Mouse (Mus musculus) testis, adult 2 months (tissue): ENCODE results near the gene Pcbp2. TPM values are rescaled to one million over a fixed set of nuclear protein-coding genes. Genes with fewer than 3 reads are reported as not detected.

Source experiments
- H3K27ac ChIP-seq: fragments of 200-500 bp; 2 replicates; pipeline ENCODE4 v1.5.1; 2012; ENCODE audit warnings: low read depth, low read length; ENCODE audit not compliant: control insufficient read depth, insufficient read depth
- H3K27me3 ChIP-seq: fragments of 200-500 bp; 2 replicates; pipeline ENCODE4 v1.6.1; 2012; ENCODE audit warnings: mild to moderate bottlenecking, low read length, moderate library complexity; ENCODE audit not compliant: control insufficient read depth, insufficient read depth
- H3K36me3 ChIP-seq: fragments of 200-500 bp; 2 replicates; pipeline ENCODE4 v1.6.1; 2012; ENCODE audit warnings: mild to moderate bottlenecking, low read length; ENCODE audit not compliant: control insufficient read depth, insufficient read depth
- H3K4me1 ChIP-seq: fragments of 200-500 bp; 2 replicates; pipeline ENCODE4 v1.6.1; 2012; ENCODE audit warnings: low read length; ENCODE audit not compliant: control insufficient read depth, insufficient read depth
- H3K4me3 ChIP-seq: fragments of 200-500 bp; 2 replicates; pipeline ENCODE4 v1.5.1; 2012; ENCODE audit warnings: low read depth, mild to moderate bottlenecking, low read length, moderate library complexity, mixed read lengths; ENCODE audit not compliant: control insufficient read depth
- CTCF ChIP-seq: fragments of 200-500 bp; IDR thresholded peaks from 2 replicates; pipeline ENCODE4 v1.5.1; 2012; ENCODE audit warnings: low read depth, mild to moderate bottlenecking, inconsistent platforms, low read length, moderate library complexity; ENCODE audit not compliant: control insufficient read depth, insufficient read depth, insufficient replicate concordance
- POLR2A ChIP-seq: fragments of 200-500 bp; IDR thresholded peaks from 2 replicates; pipeline ENCODE4 v1.6.1; 2012; ENCODE audit warnings: low read depth, mild to moderate bottlenecking, inconsistent platforms, low read length, moderate library complexity; ENCODE audit not compliant: control insufficient read depth
- polyA plus RNA-seq: library from polyadenylated mRNA; depleted of rRNA; stranded (reverse); fragments of >200 nt; gene quantifications from 2 replicates; pipeline ENCODE4 v1.2.3, GENCODE M21; 2012

The Pcbp2 gene
- polyA plus RNA-seq, 1 experiment, result 1,129 TPM

DNA sequence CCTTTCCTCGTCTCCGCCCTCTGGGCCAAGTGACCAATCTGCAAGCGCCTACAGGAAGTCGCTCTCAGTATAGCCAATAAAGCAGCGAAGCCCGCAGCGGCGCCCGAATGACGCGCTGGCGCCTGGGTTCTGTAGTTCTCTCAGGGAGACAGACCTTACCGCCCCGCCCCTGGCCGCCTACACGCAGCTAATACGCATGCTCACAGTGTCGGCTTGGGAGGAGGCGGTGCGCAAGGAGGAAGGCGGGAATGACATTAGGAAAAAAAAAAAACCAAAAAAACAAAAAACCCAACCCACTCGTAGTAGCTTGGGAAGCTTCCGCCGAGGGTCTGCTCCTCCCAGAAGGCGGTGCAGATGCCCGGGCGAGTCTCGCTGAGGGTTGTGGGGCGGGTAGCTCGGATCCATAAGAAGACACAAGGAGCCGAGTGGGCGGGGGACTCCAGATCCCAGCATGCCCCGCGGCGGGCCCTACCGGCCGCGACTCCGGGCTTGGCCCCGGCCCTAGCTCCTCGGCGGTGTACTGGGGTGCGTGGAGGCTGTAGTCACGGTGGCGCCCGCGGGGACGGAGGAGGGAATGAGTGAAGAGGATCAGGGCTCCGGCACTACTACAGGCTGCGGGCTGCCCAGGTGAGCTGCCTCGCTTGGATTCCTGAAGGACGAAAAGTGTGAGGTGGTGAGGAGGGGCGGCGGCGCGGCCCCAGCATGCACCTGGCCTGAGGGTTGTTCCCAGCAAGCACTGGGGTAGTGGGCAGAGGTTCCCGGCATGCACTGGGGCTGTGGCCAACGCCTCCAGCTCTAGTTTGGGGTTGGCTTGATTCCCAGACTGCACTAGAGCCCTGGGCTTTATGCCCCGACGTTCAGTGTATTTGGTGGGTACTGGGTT is 47.9 kb downstream of the Pcbp2 start, which contains the start of gene Tarbp2:
Gene Tarbp2 (plus strand): TSS at position 217 of the 883 bp plus-strand sequence.
- H3K4me1 ChIP-seq, result peaks cover 19% of the 10 kb centered on the region
- H3K36me3 ChIP-seq, result no peaks in the 10 kb centered on the region
- TF ChIP-seq CTCF, result no peak
- TF ChIP-seq POLR2A, result peak; percentile 94
- peak within 1 kb of the TSS; percentile 99 for H3K27ac ChIP-seq
- H3K4me3 ChIP-seq, result peak within 1 kb of the TSS; percentile 95
- H3K27me3 ChIP-seq, result no peaks in the 10 kb centered on the region

DNA sequence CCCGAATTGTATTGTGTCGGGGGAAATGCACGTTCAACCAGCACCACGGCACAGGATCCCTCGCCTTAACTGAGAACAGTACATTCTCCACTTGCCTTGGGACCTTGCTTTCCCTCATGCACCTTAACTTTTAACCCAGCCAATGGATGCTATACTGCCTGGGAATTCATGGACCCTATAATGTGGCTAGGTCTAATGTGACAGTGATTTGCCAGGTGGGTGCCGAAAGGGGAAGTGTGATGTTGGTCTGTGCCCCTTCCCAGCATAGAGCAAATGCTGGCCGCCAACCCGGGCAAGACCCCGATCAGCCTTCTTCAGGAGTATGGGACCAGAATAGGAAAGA is 48.5 kb downstream of the Pcbp2 start:
- Histone ChIP-seq H3K4me1 (peaks cover 19% of the 10 kb centered on the region), H3K27me3 (no peaks in the 10 kb centered on the region), H3K36me3 (no peaks in the 10 kb centered on the region), H3K4me3 (peak overlapping the region; percentile 95), H3K27ac (peak overlapping the region; percentile 99)
- TF ChIP-seq POLR2A (no peak), CTCF (no peak)

DNA sequence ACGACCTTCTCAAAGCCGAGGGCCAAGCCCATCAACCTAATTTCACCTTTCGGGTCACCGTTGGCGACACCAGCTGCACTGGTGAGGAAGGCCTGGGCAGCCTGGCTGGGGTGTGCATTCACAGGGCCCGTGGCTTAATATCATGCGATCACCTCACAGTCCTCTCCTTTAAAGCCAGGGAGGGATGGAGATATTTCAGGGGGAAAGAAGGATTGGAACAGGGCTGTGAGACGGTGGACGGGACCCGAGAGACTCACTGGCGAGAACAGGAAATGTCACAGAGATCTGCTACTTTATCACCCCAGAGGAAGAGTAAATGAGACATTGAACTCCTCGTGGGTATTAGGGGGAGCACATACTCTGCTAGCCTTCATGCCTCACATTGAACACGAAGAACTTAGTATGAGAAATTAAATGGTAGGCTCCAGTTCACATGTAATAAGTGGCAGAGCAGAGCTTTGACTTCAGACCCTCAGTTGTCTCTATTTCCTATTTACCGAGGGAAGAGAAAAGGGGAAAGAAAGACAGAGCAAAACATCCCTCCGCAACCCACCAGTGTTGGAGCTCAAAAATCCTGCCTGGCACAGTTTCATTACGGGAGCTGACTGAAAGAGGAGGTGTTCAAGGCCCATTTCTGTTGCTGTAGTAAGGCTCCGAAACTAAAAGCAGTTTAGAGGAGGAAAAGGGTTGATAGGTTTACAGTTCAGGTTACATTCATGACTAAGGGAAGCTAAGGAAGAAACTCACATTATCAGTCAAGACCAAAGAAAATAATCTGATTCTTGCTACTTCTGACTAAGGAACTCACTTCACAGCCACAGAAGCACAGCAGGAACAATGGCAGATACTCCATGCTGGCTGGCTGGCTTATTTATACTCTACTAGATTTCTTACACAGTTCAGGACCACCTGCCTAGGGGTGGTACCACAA is 49.1 kb downstream of the Pcbp2 start:
- TF ChIP-seq POLR2A, result no peak
- TF ChIP-seq CTCF, result no peak
- Histone ChIP-seq H3K4me3 (peak overlapping the region; percentile 95), H3K4me1 (peaks cover 19% of the 10 kb centered on the region), H3K27ac (peak overlapping the region; percentile 99; the same call in 1 of the 2 replicates), H3K36me3 (no peaks in the 10 kb centered on the region), H3K27me3 (no peaks in the 10 kb centered on the region)

- peaks cover 19% of the 10 kb centered on the region for H3K4me1 ChIP-seq
- H3K27ac ChIP-seq, result no peak overlapping the region
- TF ChIP-seq POLR2A (no peak), CTCF (no peak)
- no peak overlapping the region for H3K4me3 ChIP-seq
- no peaks in the 10 kb centered on the region for H3K27me3 ChIP-seq
- no peaks in the 10 kb centered on the region; the same call in 1 of the 2 replicates for H3K36me3 ChIP-seq
Observed at GRCm38 (mm10) chr15:102520416-102520815, 50.1 kb downstream of the Pcbp2 start.

GRCm38 (mm10) chr15:102521480-102521879 is 51.1 kb downstream of the Pcbp2 start:
- peaks cover 12% of the 10 kb centered on the region for H3K4me1 ChIP-seq
- H3K27me3 ChIP-seq, result no peaks in the 10 kb centered on the region
- TF ChIP-seq POLR2A, result no peak
- TF ChIP-seq CTCF, result no peak
- H3K4me3 ChIP-seq, result no peak overlapping the region
- no peaks in the 10 kb centered on the region; the same call in 1 of the 2 replicates for H3K36me3 ChIP-seq
- no peak overlapping the region for H3K27ac ChIP-seq

- H3K27me3 ChIP-seq, result no peaks in the 10 kb centered on the region
- H3K4me3 ChIP-seq, result no peak within 1 kb of the TSS
- TF ChIP-seq POLR2A, result no peak
- peak; percentile 82 for TF ChIP-seq CTCF
- no peak within 1 kb of the TSS for H3K27ac ChIP-seq
- H3K4me1 ChIP-seq, result no peaks in the 10 kb centered on the region
- H3K36me3 ChIP-seq, result no peaks in the 10 kb centered on the region; the same call in 1 of the 2 replicates
Observed at GRCm38 (mm10) chr15:102524892-102525485, 54.6 kb downstream of the Pcbp2 start, which contains the start of gene Npff. TSS of gene Npff (minus strand) at chr15:102524942.
